Mouse (Mus musculus) MEL (cell line): ENCODE measurements at regions not wholly inside any gene's neighbourhood (a gene's known extent, or its start where the extent isn't known, plus 50 kb on each side); places are given as distances from the start of the nearest gene placed in this dataset.

ENCODE experiments used
- DNase-seq: peaks from one replicate; pipeline ENCODE4 v3.0.0; 2011; ENCODE audit warnings: low read depth, low spot score
- H3K27ac ChIP-seq: 2 replicates; pipeline ENCODE4 v1.5.1; 2012; ENCODE audit warnings: low read depth, mild to moderate bottlenecking, control low read depth, low read length, moderate library complexity; ENCODE audit not compliant: control insufficient read depth
- H3K27me3 ChIP-seq, 2 experiments: fragments of 150-350 bp in 1 of 2; sonication (generic) in 1 of 2; 2 replicates each; pipeline ENCODE4 v1.6.1; 2012; ENCODE audit warnings: low read length in 2 of 2, mild to moderate bottlenecking in 2 of 2, improper control_type of control experiment in 1 of 2, moderate library complexity in 1 of 2; ENCODE audit not compliant: insufficient read depth in 2 of 2, control insufficient read depth in 1 of 2
- H3K36me3 ChIP-seq, 2 experiments: 2 replicates each; pipeline ENCODE4 v1.6.1; 2012 to 2014; ENCODE audit warnings: low read length in 2 of 2, improper control_type of control experiment in 1 of 2, inconsistent platforms in 1 of 2, mild to moderate bottlenecking in 1 of 2; ENCODE audit not compliant: insufficient read depth in 2 of 2, control insufficient read depth in 1 of 2
- H3K4me1 ChIP-seq, 2 experiments: fragments of 150-350 bp in 1 of 2; sonication (generic) in 1 of 2; 2 replicates each; pipeline ENCODE4 v1.6.1; 2012; ENCODE audit warnings: low read length in 2 of 2, improper control_type of control experiment in 1 of 2, mild to moderate bottlenecking in 1 of 2; ENCODE audit not compliant: insufficient read depth in 2 of 2, control insufficient read depth in 1 of 2
- H3K4me3 ChIP-seq, 2 experiments: fragments of 150-350 bp in 1 of 2; sonication (generic) in 1 of 2; 2 replicates each; pipeline ENCODE4 v1.5.1; 2012; ENCODE audit warnings: low read depth in 2 of 2, low read length in 2 of 2, mild to moderate bottlenecking in 2 of 2, moderate library complexity in 2 of 2, control low read depth in 1 of 2, improper control_type of control experiment in 1 of 2; ENCODE audit not compliant: control insufficient read depth in 1 of 2, insufficient read depth in 1 of 2
- H3K79me2 ChIP-seq: 2 replicates; pipeline ENCODE4 v1.6.1; 2012; ENCODE audit warnings: mild to moderate bottlenecking, low read length, moderate library complexity; ENCODE audit not compliant: control insufficient read depth, poor library complexity, insufficient read depth
- H3K9ac ChIP-seq: 2 replicates; pipeline ENCODE4 v1.6.1; 2012; ENCODE audit warnings: low read depth, mild to moderate bottlenecking, control low read depth, low read length, moderate library complexity; ENCODE audit not compliant: control insufficient read depth, poor library complexity, severe bottlenecking
- H3K9me3 ChIP-seq: fragments of 150-350 bp; sonication (generic); replicated peaks from 2 replicates; pipeline ENCODE4 v1.6.1; 2012; ENCODE audit warnings: mild to moderate bottlenecking, low read length, improper control_type of control experiment, moderate library complexity; ENCODE audit not compliant: insufficient read depth
- CTCF ChIP-seq, 3 experiments: IDR thresholded peaks in 2 of 3; conservative IDR thresholded peaks in 1 of 3; 2 replicates each; pipeline ENCODE4 v1.5.1; 2011 to 2012; ENCODE audit warnings: low read length in 3 of 3, low read depth in 2 of 3, mild to moderate bottlenecking in 2 of 3, improper control_type of control experiment in 1 of 3, inconsistent platforms in 1 of 3, mixed read lengths in 1 of 3, moderate library complexity in 1 of 3; ENCODE audit not compliant: control insufficient read depth in 1 of 3, insufficient read depth in 1 of 3, poor library complexity in 1 of 3, severe bottlenecking in 1 of 3
- ELF1 ChIP-seq: IDR thresholded peaks from 2 replicates; pipeline ENCODE4 v1.6.1; 2014; ENCODE audit warnings: low read depth, mild to moderate bottlenecking, inconsistent platforms, low read length, improper control_type of control experiment, moderate library complexity
- ETS1 ChIP-seq: IDR thresholded peaks from 2 replicates; pipeline ENCODE4 v1.6.1; 2012; ENCODE audit warnings: low read depth, mild to moderate bottlenecking, inconsistent platforms, low read length, improper control_type of control experiment, moderate library complexity
- GATA1 ChIP-seq: IDR thresholded peaks from 2 replicates; pipeline ENCODE4 v1.6.1; 2011; ENCODE audit warnings: low read depth, low read length, improper control_type of control experiment
- HCFC1 ChIP-seq: IDR thresholded peaks from 2 replicates; pipeline ENCODE4 v1.6.1; 2012; ENCODE audit warnings: low read depth, mild to moderate bottlenecking, inconsistent platforms, low read length, improper control_type of control experiment, moderate library complexity
- KAT2A ChIP-seq: conservative IDR thresholded peaks from 2 replicates; pipeline ENCODE4 v1.6.1; 2012; ENCODE audit warnings: low read depth, low read length, improper control_type of control experiment, inconsistent platforms
- MAFK ChIP-seq: IDR thresholded peaks from 2 replicates; pipeline ENCODE4 v1.6.1; 2011; ENCODE audit warnings: low read depth, mild to moderate bottlenecking, low read length, improper control_type of control experiment, borderline replicate concordance
- MAX ChIP-seq: IDR thresholded peaks from 2 replicates; pipeline ENCODE4 v1.6.1; 2011; ENCODE audit warnings: low read length, improper control_type of control experiment
- MAZ ChIP-seq: IDR thresholded peaks from 2 replicates; pipeline ENCODE4 v1.6.1; 2012; ENCODE audit warnings: low read depth, mild to moderate bottlenecking, inconsistent platforms, low read length, improper control_type of control experiment
- MYC ChIP-seq: IDR thresholded peaks from 2 replicates; pipeline ENCODE4 v1.6.1; 2011; ENCODE audit warnings: low read depth, mild to moderate bottlenecking, low read length, improper control_type of control experiment, moderate library complexity
- NELFE ChIP-seq: IDR thresholded peaks from 2 replicates; pipeline ENCODE4 v1.6.1; 2011; ENCODE audit warnings: low read depth, low read length, improper control_type of control experiment
- NRF1 ChIP-seq: IDR thresholded peaks from 2 replicates; pipeline ENCODE4 v1.6.1; 2014; ENCODE audit warnings: low read depth, mild to moderate bottlenecking, inconsistent platforms, low read length, improper control_type of control experiment, moderate library complexity; ENCODE audit not compliant: poor library complexity, insufficient read depth, severe bottlenecking
- POLR2A ChIP-seq, 2 experiments: IDR thresholded peaks; 2 replicates each; pipeline ENCODE4 v1.6.1; 2011 to 2012; ENCODE audit warnings: low read length in 2 of 2, mild to moderate bottlenecking in 2 of 2, control low read depth in 1 of 2, improper control_type of control experiment in 1 of 2, low read depth in 1 of 2, moderate library complexity in 1 of 2; ENCODE audit not compliant: control insufficient read depth in 1 of 2, insufficient read depth in 1 of 2, poor library complexity in 1 of 2
- POLR2AphosphoS2 ChIP-seq: IDR thresholded peaks from 2 replicates; pipeline ENCODE4 v1.6.1; 2011; ENCODE audit warnings: low read length, improper control_type of control experiment
- RCOR1 ChIP-seq: IDR thresholded peaks from 2 replicates; pipeline ENCODE4 v1.6.1; 2012; ENCODE audit warnings: low read depth, mild to moderate bottlenecking, inconsistent platforms, low read length, improper control_type of control experiment
- SIN3A ChIP-seq: IDR thresholded peaks from 2 replicates; pipeline ENCODE4 v1.6.1; 2012; ENCODE audit warnings: low read length, improper control_type of control experiment, inconsistent platforms
- SMC3 ChIP-seq: IDR thresholded peaks from 2 replicates; pipeline ENCODE4 v1.6.1; 2011; ENCODE audit warnings: low read depth, low read length, improper control_type of control experiment
- TCF12 ChIP-seq: IDR thresholded peaks from 2 replicates; pipeline ENCODE4 v1.6.1; 2014; ENCODE audit warnings: low read depth, mild to moderate bottlenecking, inconsistent platforms, low read length, improper control_type of control experiment, moderate library complexity
- UBTF ChIP-seq: IDR thresholded peaks from 2 replicates; pipeline ENCODE4 v1.6.1; 2012; ENCODE audit warnings: low read depth, mild to moderate bottlenecking, inconsistent platforms, low read length, improper control_type of control experiment, moderate library complexity, borderline replicate concordance; ENCODE audit not compliant: insufficient read depth
- USF1 ChIP-seq: IDR thresholded peaks from 2 replicates; pipeline ENCODE4 v1.6.1; 2014; ENCODE audit warnings: low read depth, mild to moderate bottlenecking, inconsistent platforms, low read length, improper control_type of control experiment, moderate library complexity
- USF2 ChIP-seq, 2 experiments: IDR thresholded peaks; 2 replicates each; pipeline ENCODE4 v1.6.1; 2011 to 2012; ENCODE audit warnings: improper control_type of control experiment in 2 of 2, low read length in 2 of 2, borderline replicate concordance in 1 of 2, inconsistent platforms in 1 of 2, low read depth in 1 of 2, mild to moderate bottlenecking in 1 of 2; ENCODE audit not compliant: insufficient read depth in 1 of 2
- ZC3H11A ChIP-seq: IDR thresholded peaks from 2 replicates; pipeline ENCODE4 v1.6.1; 2012; ENCODE audit warnings: low read depth, mild to moderate bottlenecking, inconsistent platforms, low read length, improper control_type of control experiment
- ZMIZ1 ChIP-seq: IDR thresholded peaks from 2 replicates; pipeline ENCODE4 v1.6.1; 2012; ENCODE audit warnings: low read depth, mild to moderate bottlenecking, inconsistent platforms, low read length, improper control_type of control experiment, moderate library complexity

DNA sequence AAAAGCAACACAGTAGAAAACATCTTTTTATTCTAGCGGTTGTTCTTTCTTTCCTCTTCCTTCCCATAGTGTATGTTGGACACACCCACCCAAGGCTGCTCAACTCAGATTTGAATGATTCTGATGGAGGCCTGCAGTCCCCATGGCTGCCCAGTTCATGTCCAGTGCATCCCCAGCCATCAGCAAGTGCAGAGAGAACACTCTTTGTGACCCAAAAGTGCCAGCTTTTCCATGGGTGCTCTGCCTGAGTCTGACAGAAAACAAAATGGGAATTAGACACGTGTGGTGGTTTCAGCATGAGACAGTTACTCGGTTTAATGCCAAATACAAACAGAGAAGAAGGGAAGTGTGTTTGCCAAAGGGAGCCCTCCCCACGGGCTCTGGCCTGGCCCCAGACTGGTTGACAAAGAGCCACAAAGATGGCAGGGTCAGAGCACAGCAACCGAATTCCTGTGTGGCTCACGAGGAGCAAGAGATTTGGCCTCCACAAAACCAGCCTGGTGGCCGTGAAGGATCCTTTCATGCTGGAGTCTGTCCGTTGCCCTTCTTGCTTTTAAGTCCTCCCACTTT is 60.6 kb upstream of the Pax6 start:
- H3K36me3 ChIP-seq, result no peaks in the 10 kb centered on the region
- TF ChIP-seq NELFE (no peak), TCF12 (no peak), MYC (no peak), KAT2A (no peak), HCFC1 (no peak), USF1 (no peak), MAX (no peak), POLR2AphosphoS2 (no peak), ZC3H11A (no peak), MAZ (no peak), RCOR1 (no peak), SMC3 (no peak), UBTF (no peak), ZMIZ1 (no peak), POLR2A (IDR thresholded peaks at IDR 0.05; ENCODE audit: control insufficient read depth in 1 of 2, insufficient read depth in 1 of 2, low read depth in 1 of 2, low read length in 2 of 2, poor library complexity in 1 of 2) (no peak), SIN3A (no peak), CTCF (IDR thresholded peaks at IDR 0.05 in 2 of 3, conservative IDR thresholded peaks at IDR 0.05 in 1 of 3; ENCODE audit: control insufficient read depth in 1 of 3, insufficient read depth in 1 of 3, low read depth in 2 of 3, low read length in 3 of 3, poor library complexity in 1 of 3, severe bottlenecking in 1 of 3) (no peak), GATA1 (no peak), USF2 (IDR thresholded peaks at IDR 0.05; ENCODE audit: borderline replicate concordance in 1 of 2, insufficient read depth in 1 of 2, low read depth in 1 of 2, low read length in 2 of 2) (no peak), NRF1 (no peak)
- H3K9ac ChIP-seq, result no peak overlapping the region
- no peak overlapping the region for H3K27ac ChIP-seq
- DNase-seq, result no peak
- no peaks in the 10 kb centered on the region for H3K79me2 ChIP-seq
- no peak overlapping the region for H3K4me3 ChIP-seq
- no peaks in the 10 kb centered on the region for H3K9me3 ChIP-seq
- H3K27me3 ChIP-seq, result peaks cover 0 to 2% of the 10 kb centered on the region in 2 experiments; a peak in 2 of 4 replicates
- H3K4me1 ChIP-seq, result no peaks in the 10 kb centered on the region

DNA sequence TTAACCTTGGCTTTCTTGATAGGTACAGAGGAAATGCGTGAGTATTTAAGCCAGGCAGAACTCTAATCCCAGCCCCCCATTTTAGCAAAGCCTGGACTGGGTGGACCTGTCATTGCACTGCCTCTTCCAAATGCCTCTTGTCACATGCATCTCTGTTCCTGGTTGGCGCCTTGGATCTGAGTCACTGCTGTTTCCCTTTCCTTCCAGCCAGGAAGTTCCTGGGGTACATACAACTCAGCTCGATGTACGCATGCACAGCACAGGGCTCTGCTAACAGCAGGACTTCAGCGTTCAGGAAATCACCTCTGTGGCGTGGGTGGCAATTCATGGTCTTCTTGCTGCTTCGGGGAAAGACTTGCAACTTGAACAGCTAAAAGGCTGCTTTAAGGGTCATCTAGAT is 59.9 kb upstream of the Pax6 start:
- DNase-seq, result no peak
- no peaks in the 10 kb centered on the region for H3K36me3 ChIP-seq
- H3K9me3 ChIP-seq, result no peaks in the 10 kb centered on the region
- no peaks in the 10 kb centered on the region for H3K79me2 ChIP-seq
- no peak overlapping the region for H3K9ac ChIP-seq
- H3K27ac ChIP-seq, result no peak overlapping the region
- no peak overlapping the region for H3K4me3 ChIP-seq
- peaks cover 0 to 2% of the 10 kb centered on the region in 2 experiments; a peak in 2 of 4 replicates for H3K27me3 ChIP-seq
- TF ChIP-seq MAFK (no peak), TCF12 (no peak), CTCF (IDR thresholded peaks at IDR 0.05 in 2 of 3, conservative IDR thresholded peaks at IDR 0.05 in 1 of 3; ENCODE audit: control insufficient read depth in 1 of 3, insufficient read depth in 1 of 3, low read depth in 2 of 3, low read length in 3 of 3, poor library complexity in 1 of 3, severe bottlenecking in 1 of 3) (no peak), ELF1 (no peak), ETS1 (no peak)
- no peaks in the 10 kb centered on the region for H3K4me1 ChIP-seq
